Mouse (Mus musculus): Measurements from ENCODE around the gene Fam53a.

Fam53a gene

DNA sequence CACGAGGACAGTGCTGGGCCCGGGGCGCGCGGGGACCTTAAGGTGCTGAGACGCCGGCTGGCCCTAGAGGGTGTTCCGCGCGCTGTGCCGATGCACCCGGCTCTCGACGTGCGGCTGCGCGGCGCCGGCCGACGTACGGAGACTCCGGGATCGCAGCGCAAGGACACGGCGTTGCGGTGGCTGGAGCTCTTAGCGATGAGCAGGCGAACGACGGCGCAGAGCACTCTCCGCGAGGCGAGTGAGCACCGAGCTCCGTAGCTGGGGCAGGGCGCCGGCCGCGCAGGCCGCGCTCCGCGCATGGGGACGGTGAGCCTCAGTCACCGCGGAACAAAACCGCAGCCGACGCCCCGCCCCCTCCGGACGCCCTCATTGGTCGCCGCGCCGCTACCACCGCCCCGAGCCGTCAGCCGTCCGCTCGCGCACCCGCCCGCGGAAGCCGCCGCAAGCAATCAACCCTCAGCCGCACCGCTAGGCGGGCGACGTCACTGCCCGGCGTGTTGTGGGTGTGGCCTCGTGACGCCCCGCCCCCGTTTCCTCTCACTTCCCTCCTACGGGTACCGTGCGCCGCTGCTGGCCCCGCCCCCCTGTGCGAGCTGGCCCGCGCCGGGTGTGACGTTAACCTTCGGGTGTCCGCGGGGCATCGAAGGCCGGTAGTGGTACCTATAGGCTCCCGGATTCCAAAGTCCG lies at the start of gene Fam53a, which contains the start of gene Gm9903:
TSS of gene Fam53a (minus strand) at position 335 of the 687 bp plus-strand sequence.
TSS of gene Gm9903 (plus strand) at position 625 of the 687 bp plus-strand sequence.
- in situ Hi-C loops (cut with MboI; ENCODE audit: low sequenced_read_pairs) = no loop called here

DNA sequence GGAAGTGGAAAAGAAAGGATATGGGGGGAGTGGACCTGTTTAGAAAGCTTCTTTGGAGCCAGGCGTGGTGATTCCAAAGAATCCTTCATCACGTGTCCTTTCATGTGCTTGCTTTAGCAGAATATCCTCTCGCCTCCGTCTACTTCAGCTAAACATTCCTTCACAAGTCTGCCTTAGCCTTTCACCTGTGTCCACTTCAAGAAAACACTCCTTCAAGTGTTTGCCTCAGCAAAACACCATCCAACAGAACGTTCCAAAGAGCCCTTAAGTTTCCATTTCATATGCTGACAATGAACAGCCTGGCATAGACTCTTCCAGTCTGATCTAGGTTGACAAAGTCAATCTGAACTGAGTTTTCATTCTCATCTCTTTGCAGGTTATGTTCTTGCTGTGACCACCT lies 48.8 kb upstream of the Fam53a start:
- in situ Hi-C loops (cut with MboI; ENCODE audit: low sequenced_read_pairs) = no loop called here

DNA sequence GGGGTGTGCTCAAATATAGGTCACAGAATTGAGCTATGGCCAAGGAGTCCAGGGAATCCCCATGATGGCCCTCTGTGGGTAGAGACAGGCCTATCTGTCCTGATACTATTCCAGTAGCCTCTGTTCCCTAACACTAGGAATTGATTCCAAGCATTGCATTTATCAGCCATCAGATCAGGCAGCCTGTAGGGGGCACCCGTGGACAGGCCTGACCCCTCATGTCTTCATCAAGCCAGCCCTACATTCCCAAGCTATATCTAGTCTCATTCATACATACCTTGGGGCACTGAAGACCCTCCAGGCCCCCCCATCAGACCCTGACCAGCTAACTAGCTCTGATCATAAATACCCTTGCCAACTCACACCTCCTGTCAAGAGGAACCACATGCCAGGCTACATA lies 46.5 kb upstream of the Fam53a start:
- in situ Hi-C loops (cut with MboI; ENCODE audit: low sequenced_read_pairs) = no loop called here

DNA sequence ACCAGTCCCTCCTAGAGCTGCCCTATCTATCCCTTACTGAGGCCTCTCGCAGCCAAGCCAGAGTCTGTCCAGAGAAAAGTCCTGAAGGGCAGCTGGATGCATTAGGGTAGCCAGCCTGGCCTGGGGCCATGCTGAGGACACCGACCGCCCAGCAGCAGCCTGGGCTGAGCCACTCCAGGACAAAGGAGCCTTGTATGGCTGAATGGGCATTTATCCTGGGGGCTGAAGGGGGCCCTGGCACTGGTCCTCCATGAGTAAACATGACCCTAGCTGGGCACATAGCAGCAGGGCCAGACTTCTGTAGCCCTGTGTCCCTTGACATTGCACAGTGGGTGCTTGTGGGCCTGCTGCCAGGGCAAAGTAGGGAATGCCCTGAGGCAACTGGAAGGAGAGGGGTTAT lies 45.0 kb upstream of the Fam53a start:
- in situ Hi-C loops (cut with MboI; ENCODE audit: low sequenced_read_pairs) = no loop called here

DNA sequence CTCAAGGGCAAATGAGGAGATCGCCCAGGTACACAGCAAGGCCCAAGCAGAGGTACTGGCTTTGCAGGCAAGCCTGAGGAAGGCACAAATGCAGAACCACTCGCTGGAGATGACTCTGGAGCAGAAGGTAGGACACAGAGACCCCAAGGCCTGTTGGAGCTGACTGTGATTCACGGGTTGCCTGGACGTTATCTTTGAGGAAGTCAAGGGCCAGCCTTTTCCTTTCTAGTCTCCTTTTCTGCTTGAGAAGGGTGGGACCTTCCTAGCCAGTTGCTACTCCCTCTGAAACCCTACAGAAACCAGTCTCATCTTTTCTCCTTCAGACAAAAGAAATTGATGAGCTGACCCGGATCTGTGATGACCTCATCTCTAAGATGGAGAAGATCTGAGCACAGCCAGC lies 42.2 kb upstream of the Fam53a start:
- in situ Hi-C loops (cut with MboI; ENCODE audit: low sequenced_read_pairs) = no loop called here

DNA sequence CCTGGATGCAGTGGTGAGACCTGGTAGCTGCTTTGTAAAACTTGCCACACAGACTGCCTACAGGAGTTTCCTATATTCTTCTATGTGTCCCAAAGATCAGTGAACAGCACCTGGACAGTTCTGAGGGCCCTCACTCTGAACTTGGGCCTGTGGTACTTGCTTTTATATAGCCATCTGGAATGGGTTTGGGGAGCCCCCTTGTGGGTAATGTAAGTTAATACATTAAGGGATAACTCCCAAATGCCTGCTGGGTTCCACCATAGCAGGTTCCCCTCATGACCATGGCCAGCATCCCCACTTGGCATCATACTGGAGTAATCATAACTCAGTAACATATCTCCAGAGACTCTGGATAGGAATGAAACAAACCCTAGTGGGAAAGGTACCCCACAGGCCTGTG lies 38.8 kb upstream of the Fam53a start:
- in situ Hi-C loops (cut with MboI; ENCODE audit: low sequenced_read_pairs) = no loop called here

DNA sequence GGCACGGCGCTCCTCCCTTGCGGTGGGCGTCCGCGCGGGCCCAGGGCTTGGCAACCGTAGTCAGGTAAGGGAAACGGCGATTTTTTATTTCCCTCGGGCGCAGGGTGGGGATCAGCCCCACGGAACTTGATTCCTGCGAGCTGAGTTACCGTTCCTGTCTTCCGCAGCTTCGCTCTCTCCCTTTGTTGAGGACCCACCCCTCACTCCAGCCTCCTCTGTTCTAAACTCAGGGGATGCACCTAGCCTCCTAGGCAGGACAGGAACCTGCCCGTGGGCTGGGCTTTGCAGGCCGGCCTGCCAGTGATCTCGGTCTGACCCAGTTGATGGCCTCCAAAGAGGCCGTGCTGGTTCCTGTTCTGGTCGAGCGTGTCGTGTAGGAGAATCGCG lies 29.2 kb upstream of the Fam53a start:
- in situ Hi-C loops (cut with MboI; ENCODE audit: low sequenced_read_pairs) = no loop called here

DNA sequence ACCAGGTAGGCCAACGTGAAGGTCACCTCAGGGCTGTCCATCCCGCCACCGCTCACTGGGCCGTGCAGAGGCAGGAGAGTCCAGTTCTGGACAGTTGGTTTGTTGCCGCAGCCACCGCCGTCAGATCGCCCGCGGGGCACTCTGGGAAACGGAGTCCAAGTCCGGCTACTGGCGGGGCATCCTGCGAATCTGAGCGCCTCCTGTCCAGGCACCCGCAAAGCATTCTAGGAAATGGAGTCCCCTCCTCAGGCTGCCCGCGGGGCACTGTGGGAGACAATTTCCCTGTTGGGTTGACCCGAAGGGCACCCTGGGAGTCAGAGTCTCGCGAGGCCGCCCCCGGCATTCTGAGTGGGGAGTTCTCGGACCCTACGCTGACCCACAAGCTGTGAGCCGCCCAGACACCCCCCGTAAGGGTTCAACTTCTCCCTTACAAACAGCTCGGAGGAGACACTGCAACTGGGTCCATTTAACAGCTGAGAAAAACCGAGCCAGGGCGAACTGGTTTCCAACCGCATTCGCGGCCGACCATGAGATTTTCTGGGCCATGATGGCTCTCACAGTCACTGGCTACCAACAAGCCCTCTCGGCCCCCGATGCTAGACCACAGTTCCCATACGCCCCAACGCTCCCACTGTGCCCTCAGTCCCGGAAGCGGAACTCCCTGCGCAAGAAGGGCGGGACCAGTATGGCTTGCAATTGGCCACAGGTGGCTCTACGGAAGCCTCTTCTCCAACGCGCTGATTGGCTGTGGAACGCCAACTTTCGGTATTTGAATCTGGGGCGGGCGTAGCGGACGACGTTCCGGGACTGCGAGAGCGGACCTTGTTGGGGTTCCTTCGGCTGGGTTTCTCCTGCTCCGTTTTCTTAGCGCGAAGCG lies 28.6 kb upstream of the Fam53a start, which contains the start of the genes Tacc3 and Tmem129:
TSS of gene Tacc3 (plus strand) at position 342 of the 877 bp plus-strand sequence.
TSS of gene Tmem129 (minus strand) at position 630 of the 877 bp plus-strand sequence.
- in situ Hi-C loops (cut with MboI; ENCODE audit: low sequenced_read_pairs) = no loop called here

DNA sequence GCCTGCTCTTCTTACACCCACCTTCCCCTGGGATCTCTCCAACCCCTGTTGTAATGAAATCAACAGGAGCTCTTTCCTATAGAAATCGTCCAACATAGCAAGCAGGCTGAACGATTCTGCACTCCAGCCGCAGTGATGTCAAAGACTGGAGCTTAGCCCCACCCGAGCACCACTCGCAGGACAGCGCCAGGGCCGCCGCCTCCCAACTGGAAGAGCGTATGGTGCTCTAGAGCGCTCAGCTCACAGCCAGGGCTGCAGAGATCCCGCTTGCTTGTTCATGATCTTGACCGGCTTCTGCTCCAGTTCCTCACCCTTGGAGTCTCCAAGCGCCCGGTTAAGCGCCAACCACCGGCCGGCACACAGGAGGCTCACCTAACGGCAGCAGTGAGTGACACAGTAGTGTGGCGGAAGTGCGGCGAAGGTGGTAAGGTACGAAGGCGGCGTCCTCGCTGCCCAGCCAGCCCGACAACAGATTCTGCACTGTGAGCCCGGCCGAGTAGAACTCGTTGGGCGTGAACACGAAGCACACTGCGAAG lies 27.9 kb upstream of the Fam53a start:
- in situ Hi-C loops (cut with MboI; ENCODE audit: low sequenced_read_pairs) = no loop called here

DNA sequence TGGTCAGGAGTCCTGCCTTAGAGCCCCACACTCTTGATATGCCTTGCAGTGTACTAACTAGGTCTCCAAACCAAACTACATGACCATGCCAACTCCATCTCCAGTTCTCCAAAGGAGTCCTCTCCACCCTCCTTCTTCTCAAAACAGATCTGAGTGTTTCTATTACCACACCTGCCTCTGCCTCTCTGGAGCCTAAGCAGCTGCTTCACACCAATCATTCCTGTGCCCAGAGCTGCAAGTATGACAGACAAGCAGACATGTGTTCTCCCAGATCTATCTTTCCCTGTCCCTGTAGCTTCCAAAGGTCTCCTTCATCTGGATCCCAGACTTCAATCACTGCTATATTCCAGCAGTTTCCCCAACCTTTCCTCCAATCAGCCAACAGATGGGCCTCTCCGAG lies 27.3 kb upstream of the Fam53a start:
- in situ Hi-C loops (cut with MboI; ENCODE audit: low sequenced_read_pairs) = no loop called here

DNA sequence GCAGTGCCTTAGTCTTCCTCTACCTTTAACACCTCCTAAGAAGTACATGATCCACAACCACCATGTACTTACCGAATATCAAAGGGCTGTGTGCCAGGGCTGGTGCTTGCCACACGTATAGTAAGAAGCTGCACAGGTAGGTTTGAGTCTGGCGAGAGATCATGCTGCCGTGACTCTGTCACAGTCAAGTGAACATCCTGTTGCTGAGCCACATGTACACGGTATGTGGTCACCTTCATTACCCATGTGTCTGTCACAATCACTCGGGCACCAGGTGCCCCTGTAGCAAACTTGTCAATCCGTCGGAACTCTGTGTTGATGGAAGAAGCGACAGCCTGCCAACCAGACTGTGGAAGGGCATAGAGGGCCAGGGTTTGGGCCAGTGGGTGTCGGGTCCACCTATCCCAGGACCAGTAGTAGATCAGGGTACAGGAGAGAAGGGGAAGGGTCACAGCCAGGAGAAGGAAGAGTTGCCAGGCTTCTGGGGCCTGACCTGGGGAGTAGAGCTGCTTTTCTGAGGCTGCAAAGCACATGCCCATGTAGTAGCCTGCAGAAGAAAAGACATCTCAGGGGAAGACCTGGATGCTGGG lies 25.9 kb upstream of the Fam53a start:
- in situ Hi-C loops (cut with MboI; ENCODE audit: low sequenced_read_pairs) = no loop called here

DNA sequence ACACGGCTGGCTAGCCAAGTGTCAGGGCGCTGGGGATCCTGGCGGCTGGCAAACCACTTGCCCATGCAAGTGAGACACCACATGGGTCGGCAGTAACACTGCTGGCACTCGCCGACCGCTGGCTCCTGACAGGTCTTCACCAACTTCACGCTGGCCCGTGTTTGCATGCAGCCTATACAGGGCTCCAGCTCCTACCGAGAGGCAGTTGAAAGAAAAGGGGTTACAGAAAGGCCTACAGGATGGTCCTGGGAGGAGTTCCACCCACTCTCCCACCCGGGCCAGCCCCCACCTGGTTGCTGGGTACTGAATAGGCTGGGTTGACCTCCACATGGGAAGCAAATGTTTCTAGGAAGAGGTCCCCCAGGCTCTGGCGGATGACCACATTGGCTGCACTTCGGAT lies 25.0 kb upstream of the Fam53a start:
- in situ Hi-C loops (cut with MboI; ENCODE audit: low sequenced_read_pairs) = no loop called here

DNA sequence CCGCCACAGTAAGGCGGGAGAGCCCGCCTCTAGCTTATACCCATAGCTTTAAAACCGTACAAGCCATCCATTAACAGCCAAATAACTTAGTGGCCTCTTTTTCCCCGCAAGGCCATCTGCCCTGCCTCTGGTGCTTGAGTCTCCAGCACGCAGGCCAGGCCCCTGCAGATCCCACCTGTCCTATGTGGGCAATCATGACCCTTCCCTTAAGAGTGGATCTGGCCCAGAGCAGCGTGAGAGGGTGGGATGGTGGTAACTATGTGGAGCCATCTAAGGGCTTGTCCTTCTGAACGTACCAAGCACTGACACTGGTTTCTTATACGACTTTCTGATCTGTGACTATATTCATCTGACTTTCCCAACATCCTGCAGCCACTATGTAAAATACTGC lies 23.3 kb upstream of the Fam53a start:
- in situ Hi-C loops (cut with MboI; ENCODE audit: low sequenced_read_pairs) = no loop called here

DNA sequence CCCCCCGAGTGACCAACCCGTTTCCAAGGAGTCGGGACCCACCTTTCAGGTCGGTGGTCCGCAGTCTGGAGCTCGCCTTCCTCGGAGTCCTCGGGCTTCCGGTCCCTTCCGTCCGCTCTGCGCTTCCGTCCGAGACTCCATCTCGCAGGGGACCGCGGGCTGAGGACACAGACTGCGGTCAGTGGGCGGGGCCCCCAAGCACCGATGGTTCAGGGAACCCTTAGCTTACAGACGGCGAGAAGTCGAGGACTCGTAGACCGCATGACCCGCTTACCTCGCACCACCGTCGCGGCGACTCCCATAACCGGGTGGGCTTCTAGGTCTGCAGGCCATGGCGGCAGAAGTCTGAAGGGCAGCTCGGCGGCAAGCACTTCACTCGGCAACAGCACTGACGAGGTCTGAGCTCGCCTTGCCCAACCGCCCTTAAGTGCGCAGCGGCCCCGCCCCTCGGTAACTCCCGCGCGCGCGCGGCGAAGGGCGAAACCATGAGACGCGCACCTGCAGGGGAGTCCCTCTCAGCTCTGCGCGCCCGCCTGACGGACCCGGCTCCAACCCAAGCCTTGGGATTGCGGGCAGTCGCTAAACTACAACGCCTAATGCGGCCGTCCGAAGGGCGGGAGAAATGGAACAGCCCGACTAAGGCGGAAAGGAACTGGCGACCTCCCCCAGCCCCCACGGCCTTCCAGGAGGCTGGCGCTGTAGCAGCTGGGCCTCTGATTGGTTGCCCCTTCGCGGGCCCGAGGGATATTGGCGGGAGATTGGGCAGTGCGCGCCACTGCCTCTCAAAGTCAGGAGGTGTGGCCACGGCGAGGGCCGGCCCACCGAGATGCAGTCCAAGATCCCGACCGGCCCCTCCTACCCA lies 22.7 kb upstream of the Fam53a start, which contains the start of gene Slbp:
TSS of gene Slbp (minus strand) at position 654 of the 862 bp plus-strand sequence.
- in situ Hi-C loops (cut with MboI; ENCODE audit: low sequenced_read_pairs) = no loop called here

DNA sequence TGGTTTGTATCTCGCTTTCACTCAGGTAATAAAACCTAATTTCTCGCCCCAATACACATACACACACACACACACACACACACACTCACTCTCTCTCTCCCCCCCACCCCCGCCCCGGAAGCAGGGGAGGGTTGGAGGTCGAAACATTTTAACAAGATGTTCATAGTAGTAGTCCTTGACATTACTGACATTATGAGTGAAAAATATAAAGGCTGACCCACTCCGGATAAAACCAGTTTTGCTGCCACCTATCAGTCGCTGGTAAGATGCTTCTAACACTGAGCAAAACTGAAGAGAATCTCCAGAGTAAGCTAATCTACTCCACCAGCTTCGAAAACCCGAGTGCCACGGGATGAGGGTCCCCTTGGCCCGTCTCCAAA lies 22.1 kb upstream of the Fam53a start:
- in situ Hi-C loops (cut with MboI; ENCODE audit: low sequenced_read_pairs) = no loop called here

DNA sequence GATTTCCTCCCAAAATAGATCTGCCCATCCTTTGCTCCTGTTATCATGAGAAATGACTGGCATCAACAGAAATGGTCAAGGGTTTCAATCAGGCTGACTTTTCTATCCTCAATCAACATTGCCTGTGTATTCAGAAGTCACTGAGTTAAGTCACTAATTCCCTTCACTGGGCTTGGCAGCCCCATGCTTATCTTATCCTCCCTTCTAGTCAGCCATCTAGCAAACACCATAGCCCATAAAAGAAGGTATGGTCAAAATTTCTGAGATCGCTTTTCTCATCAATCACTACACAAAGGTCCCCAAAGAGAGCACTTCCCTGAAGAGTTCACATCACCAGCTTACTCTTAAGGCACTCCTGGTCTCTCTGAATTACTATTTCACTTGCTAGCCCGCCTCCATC lies 21.6 kb upstream of the Fam53a start:
- in situ Hi-C loops (cut with MboI; ENCODE audit: low sequenced_read_pairs) = no loop called here

DNA sequence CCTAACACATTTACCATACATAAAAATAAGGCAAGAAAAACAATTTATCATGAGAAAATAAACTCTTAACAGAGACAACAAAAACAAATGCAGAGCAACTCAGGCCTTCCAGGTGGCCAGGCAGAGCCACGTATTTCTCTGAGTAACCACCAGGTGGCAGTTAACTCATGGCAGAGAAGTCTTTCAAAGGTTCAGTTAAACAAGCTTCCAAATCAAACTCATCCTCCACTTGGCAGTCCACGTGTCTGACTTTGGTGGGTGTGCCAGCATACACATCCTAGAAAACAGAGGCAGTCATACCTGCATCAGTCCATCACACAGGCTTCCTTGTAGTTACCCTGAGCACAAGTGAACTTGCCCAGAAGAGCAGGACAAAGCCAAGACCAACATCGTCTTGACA lies 11.2 kb upstream of the Fam53a start:
- in situ Hi-C loops (cut with MboI; ENCODE audit: low sequenced_read_pairs) = no loop called here

DNA sequence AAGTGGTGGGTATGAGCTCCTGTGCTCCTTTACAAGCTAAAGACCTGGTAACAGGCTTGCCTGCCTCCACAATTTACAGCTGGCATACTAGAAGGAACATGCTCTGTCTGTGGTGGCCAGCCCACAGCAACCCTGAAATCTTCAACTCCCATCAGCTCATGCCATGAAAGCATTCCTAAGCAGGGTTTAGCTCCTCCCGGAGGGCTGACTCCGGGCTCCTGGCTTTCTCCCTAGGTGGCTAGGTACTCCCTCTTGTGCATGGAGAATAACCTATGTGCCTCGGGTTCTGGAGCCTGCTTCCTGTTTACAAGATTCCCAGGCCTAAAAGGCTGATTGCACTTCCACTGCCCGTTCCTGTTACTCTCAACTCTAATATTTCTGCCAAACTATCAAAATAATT lies 9.4 kb upstream of the Fam53a start:
- in situ Hi-C loops (cut with MboI; ENCODE audit: low sequenced_read_pairs) = no loop called here

DNA sequence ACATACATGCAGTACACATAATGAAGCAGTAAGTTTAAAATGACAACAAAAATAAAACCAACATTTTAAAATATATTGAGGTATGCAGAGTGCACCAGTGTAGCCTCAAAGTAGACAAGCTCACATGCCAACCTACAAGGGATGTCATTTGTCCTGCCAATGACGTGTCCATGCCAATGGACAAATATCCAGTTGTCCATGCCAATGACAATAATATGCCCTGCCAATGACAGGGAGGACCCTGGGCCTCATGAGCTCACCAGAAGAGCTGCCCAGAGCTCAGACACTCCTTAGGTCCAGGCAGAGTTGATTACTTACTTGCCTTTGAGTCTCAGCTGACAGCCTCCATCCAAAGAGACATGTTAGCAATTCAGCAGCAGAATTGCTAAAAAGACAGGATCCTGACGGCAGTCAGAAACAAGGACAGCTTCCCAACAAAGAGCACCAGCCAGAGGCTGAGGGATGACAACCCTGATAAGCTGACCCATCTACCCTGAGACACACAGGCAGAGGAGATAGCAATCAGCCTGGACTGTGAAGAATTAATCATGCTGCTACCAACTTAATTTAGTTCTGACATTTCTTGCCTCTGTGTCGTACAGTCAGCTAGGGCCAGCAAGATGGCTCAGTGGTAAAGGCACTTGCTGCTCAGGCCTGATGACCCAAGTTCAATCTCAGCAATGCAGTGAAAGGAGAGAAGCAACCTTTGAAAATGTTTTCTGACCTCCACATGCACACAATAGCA lies 8.3 kb upstream of the Fam53a start:
- in situ Hi-C loops (cut with MboI; ENCODE audit: low sequenced_read_pairs) = no loop called here

DNA sequence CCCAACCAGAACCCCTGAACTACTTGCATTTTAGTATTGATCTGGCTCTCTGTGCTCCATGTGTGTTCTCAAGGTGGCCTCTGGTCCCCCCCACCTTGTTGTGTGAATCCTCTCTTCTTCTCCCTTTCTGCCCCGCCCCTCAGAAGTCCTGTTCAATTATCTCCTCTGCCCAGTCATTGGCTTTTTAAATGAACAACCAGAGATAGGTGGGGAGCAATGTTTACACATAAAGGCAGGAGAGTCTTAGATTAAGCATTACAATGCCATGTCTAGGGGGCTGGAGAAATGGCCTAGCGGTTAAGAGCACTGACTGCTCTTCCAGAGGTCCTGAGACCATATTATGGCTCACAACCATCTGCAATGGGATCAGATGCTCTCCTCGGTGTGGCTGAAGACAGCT lies 5.9 kb upstream of the Fam53a start:
- in situ Hi-C loops (cut with MboI; ENCODE audit: low sequenced_read_pairs) = no loop called here
